8 mouse cellular contexts compared by ENCODE assay signal in genomic region chr3:87929341-87930077, GRCm38 (mm10). TPM values are rescaled to one million over a fixed set of nuclear protein-coding genes. Genes with fewer than 3 reads are reported as not detected.
DNase-seq lines count a peak whose midpoint lies in the region; ATAC-seq and TF ChIP-seq lines count a peak whose summit lies in the region.

No protein-coding gene starts in this region.

- peak overlapping the region; percentile 94 for H3K4me3 ChIP-seq in lung, postnatal 0 days (ENCODE audit: low read depth, low read length)
- H3K4me3 ChIP-seq in embryonic fibroblast, embryonic 13.5 days (ENCODE audit: insufficient read depth, low read length) = peak overlapping the region; percentile 75
- peak overlapping the region; percentile 93 for H3K4me3 ChIP-seq in limb, embryonic 13.5 days
- peak overlapping the region; percentile 59 for H3K4me3 ChIP-seq in stomach, embryonic 14.5 days (ENCODE audit: low read depth, low read length)

- H3K9ac ChIP-seq in lung, postnatal 0 days (replicated peaks; ENCODE audit: low read depth) = peak overlapping the region; percentile 44
- H3K9ac ChIP-seq in limb, embryonic 13.5 days = peak overlapping the region; percentile 89
- H3K9ac ChIP-seq in stomach, embryonic 14.5 days (replicated peaks; ENCODE audit: low read depth, low read length) = peak overlapping the region; percentile 83

- H3K27ac ChIP-seq in lung, postnatal 0 days (ENCODE audit: low read length) = peak overlapping the region; percentile 92
- H3K27ac ChIP-seq in embryonic fibroblast, embryonic 13.5 days (ENCODE audit: insufficient read depth, low read length) = peak overlapping the region; percentile 45; the same call in 1 of the 2 replicates
- H3K27ac ChIP-seq in limb, embryonic 13.5 days = peak overlapping the region; percentile 75
- H3K27ac ChIP-seq in stomach, embryonic 14.5 days (ENCODE audit: low read length) = peak overlapping the region; percentile 82

- peak; percentile 23 for ATAC-seq in lung, postnatal 0 days
- ATAC-seq in limb, embryonic 13.5 days (ENCODE audit: low FRiP score, low read depth) = peak; percentile 16; the same call in 1 of the 2 replicates
- ATAC-seq in stomach, embryonic 14.5 days (ENCODE audit: insufficient number of reproducible peaks, insufficient read depth, low FRiP score, low read depth) = peak; percentile 20; the same call in 1 of the 2 replicates

- peak overlapping the region; percentile 59 for H3K4me2 ChIP-seq in lung, postnatal 0 days (replicated peaks; ENCODE audit: low read depth, low read length)
- peak overlapping the region; percentile 87 for H3K4me2 ChIP-seq in limb, embryonic 13.5 days (replicated peaks)
- H3K4me2 ChIP-seq in stomach, embryonic 14.5 days (replicated peaks; ENCODE audit: low read depth, low read length) = peak overlapping the region; percentile 57

- TF ChIP-seq EP300 in lung, postnatal 0 days (IDR thresholded peaks at IDR 0.05) = no peak

- peaks cover 13% of the 10 kb centered on the region for H3K36me3 ChIP-seq in lung, postnatal 0 days (ENCODE audit: insufficient read depth, low read length)
- peaks cover 64% of the 10 kb centered on the region for H3K36me3 ChIP-seq in limb, embryonic 13.5 days
- peaks cover 41% of the 10 kb centered on the region for H3K36me3 ChIP-seq in stomach, embryonic 14.5 days (ENCODE audit: control insufficient read depth, insufficient read depth, low read length)

- 3% methylated on average over 26 of the region's 26 CpGs for WGBS in lung, postnatal 0 days
- WGBS in limb, embryonic 13.5 days = 6% methylated on average over 26 of the region's 26 CpGs
- 7% methylated on average over 26 of the region's 26 CpGs for WGBS in stomach, embryonic 14.5 days

- H3K27me3 ChIP-seq in lung, postnatal 0 days (replicated peaks; ENCODE audit: insufficient read depth, low read length) = no peaks in the 10 kb centered on the region
- H3K27me3 ChIP-seq in limb, embryonic 13.5 days = no peaks in the 10 kb centered on the region
- H3K27me3 ChIP-seq in stomach, embryonic 14.5 days (ENCODE audit: control insufficient read depth, insufficient read depth, low read length) = no peaks in the 10 kb centered on the region

- no peak for TF ChIP-seq CTCF in lung, postnatal 0 days (IDR thresholded peaks at IDR 0.05)
- TF ChIP-seq CTCF in embryonic fibroblast, embryonic 13.5 days (IDR thresholded peaks at IDR 0.05; ENCODE audit: borderline replicate concordance, insufficient read depth, low read length) = no peak

- no peaks in the 10 kb centered on the region for H3K9me3 ChIP-seq in lung, postnatal 0 days (ENCODE audit: low read length)
- no peaks in the 10 kb centered on the region for H3K9me3 ChIP-seq in limb, embryonic 13.5 days
- H3K9me3 ChIP-seq in stomach, embryonic 14.5 days (ENCODE audit: control insufficient read depth, low read depth, low read length) = no peaks in the 10 kb centered on the region

- H3K4me1 ChIP-seq in lung, postnatal 0 days (ENCODE audit: insufficient read depth, low read depth, low read length) = peaks cover 6% of the 10 kb centered on the region
- peaks cover 5% of the 10 kb centered on the region for H3K4me1 ChIP-seq in embryonic fibroblast, embryonic 13.5 days (ENCODE audit: control insufficient read depth, insufficient read depth, low read length)
- H3K4me1 ChIP-seq in limb, embryonic 13.5 days = peaks cover 39% of the 10 kb centered on the region
- H3K4me1 ChIP-seq in stomach, embryonic 14.5 days (ENCODE audit: control insufficient read depth, insufficient read depth, low read length) = peaks cover 19% of the 10 kb centered on the region

- TF ChIP-seq POLR2A in embryonic fibroblast, embryonic 13.5 days (IDR thresholded peaks at IDR 0.05; ENCODE audit: low read depth, low read length) = no peak

- no peak for DNase-seq in lung, postnatal 0 days (ENCODE audit: low spot score)
- no peak for DNase-seq in lung, postnatal 4 days
- no peak for DNase-seq in lung, postnatal 25 days (ENCODE audit: low spot score)
- DNase-seq in ovary, adult 18-20 months (ENCODE audit: low spot score) = no peak
- no peak for DNase-seq in urinary bladder, adult 18-20 months (ENCODE audit: low spot score in 2 of 2)

RNA-seq across cellular contexts. Expression of gene Isg20l2, which starts 0.6 kb away (rescaled TPM):
- 22.5 and 24.9 TPM in 2 replicates for polyA plus RNA-seq in lung, postnatal 0 days (2015; fragmentation: Nextera tagmentation; extraction: Ambion mirVana)
- 41.6 and 54.7 TPM in 2 replicates for polyA plus RNA-seq in embryonic fibroblast, embryonic 13.5 days (2011; ENCODE audit: insufficient read length, low read depth, missing spikeins)
- 65.5 and 66.7 TPM in 2 replicates for polyA plus RNA-seq in limb, embryonic 13.5 days (2015; fragmentation: Nextera tagmentation; extraction: Ambion mirVana)
- polyA plus RNA-seq in stomach, embryonic 14.5 days (2014; fragmentation: Nextera tagmentation; extraction: Ambion mirVana) = 31.9 and 35.4 TPM in 2 replicates

RNA-seq across cellular contexts. Expression of gene Rrnad1, which starts 1.0 kb away (rescaled TPM):
- polyA plus RNA-seq in lung, postnatal 0 days (2015; fragmentation: Nextera tagmentation; extraction: Ambion mirVana) = 10.8 and 11.2 TPM in 2 replicates
- polyA plus RNA-seq in embryonic fibroblast, embryonic 13.5 days (2011; ENCODE audit: insufficient read length, low read depth, missing spikeins) = 11.4 and 12.0 TPM in 2 replicates
- 22.3 and 23.6 TPM in 2 replicates for polyA plus RNA-seq in limb, embryonic 13.5 days (2015; fragmentation: Nextera tagmentation; extraction: Ambion mirVana)
- polyA plus RNA-seq in stomach, embryonic 14.5 days (2014; fragmentation: Nextera tagmentation; extraction: Ambion mirVana) = 17.9 and 20.0 TPM in 2 replicates

RNA-seq across cellular contexts. Expression of gene Mrpl24, which starts 10.2 kb away (rescaled TPM):
- 61.6 and 66.6 TPM in 2 replicates for polyA plus RNA-seq in lung, postnatal 0 days (2015; fragmentation: Nextera tagmentation; extraction: Ambion mirVana)
- polyA plus RNA-seq in embryonic fibroblast, embryonic 13.5 days (2011; ENCODE audit: insufficient read length, low read depth, missing spikeins) = 130 and 167 TPM in 2 replicates
- polyA plus RNA-seq in limb, embryonic 13.5 days (2015; fragmentation: Nextera tagmentation; extraction: Ambion mirVana) = 66.5 and 73.9 TPM in 2 replicates
- 73.5 and 75.5 TPM in 2 replicates for polyA plus RNA-seq in stomach, embryonic 14.5 days (2014; fragmentation: Nextera tagmentation; extraction: Ambion mirVana)

RNA-seq across cellular contexts. Expression of gene Crabp2, which starts 19.0 kb away (rescaled TPM):
- polyA plus RNA-seq in lung, postnatal 0 days (2015; fragmentation: Nextera tagmentation; extraction: Ambion mirVana) = 0.21 and 0.38 TPM in 2 replicates
- 80.0 and 99.8 TPM in 2 replicates for polyA plus RNA-seq in embryonic fibroblast, embryonic 13.5 days (2011; ENCODE audit: insufficient read length, low read depth, missing spikeins)
- polyA plus RNA-seq in limb, embryonic 13.5 days (2015; fragmentation: Nextera tagmentation; extraction: Ambion mirVana) = 518 and 520 TPM in 2 replicates
- 30.7 and 44.1 TPM in 2 replicates for polyA plus RNA-seq in stomach, embryonic 14.5 days (2014; fragmentation: Nextera tagmentation; extraction: Ambion mirVana)

RNA-seq across cellular contexts. Expression of gene Hdgf, which starts 23.4 kb away (rescaled TPM):
- polyA plus RNA-seq in lung, postnatal 0 days (2015; fragmentation: Nextera tagmentation; extraction: Ambion mirVana) = 186 and 199 TPM in 2 replicates
- 267 and 287 TPM in 2 replicates for polyA plus RNA-seq in embryonic fibroblast, embryonic 13.5 days (2011; ENCODE audit: insufficient read length, low read depth, missing spikeins)
- 205 and 221 TPM in 2 replicates for polyA plus RNA-seq in limb, embryonic 13.5 days (2015; fragmentation: Nextera tagmentation; extraction: Ambion mirVana)
- polyA plus RNA-seq in stomach, embryonic 14.5 days (2014; fragmentation: Nextera tagmentation; extraction: Ambion mirVana) = 119 and 135 TPM in 2 replicates
